Mouse (Mus musculus) limb, embryonic 12.5 days (tissue): ENCODE measurements at regions not wholly inside any gene's neighbourhood (a gene's known extent, or its start where the extent isn't known, plus 50 kb on each side); places are given as distances from the start of the nearest gene placed in this dataset.

Source experiments
- ATAC-seq: fragments of 200-750 bp; cut with Nextera tagmentation; 2 replicates; pipeline ENCODE4 v1.8.0; 2017; ENCODE audit warnings: low read depth, moderate TSS enrichment; ENCODE audit not compliant: insufficient number of reproducible peaks, insufficient read depth, low FRiP score, low TSS enrichment
- H3K27ac ChIP-seq: fragments of 300-500 bp; sonication (generic); 2 replicates; pipeline ENCODE4 v1.5.1; 2016; ENCODE audit warnings: mild to moderate bottlenecking, moderate library complexity
- H3K27me3 ChIP-seq: fragments of 300-500 bp; sonication (generic); 2 replicates; pipeline ENCODE4 v1.6.1; 2016; ENCODE audit warnings: mild to moderate bottlenecking, moderate library complexity
- H3K36me3 ChIP-seq: fragments of 300-500 bp; sonication (generic); 2 replicates; pipeline ENCODE4 v1.6.1; 2016; ENCODE audit warnings: mild to moderate bottlenecking, moderate library complexity
- H3K4me1 ChIP-seq: fragments of 300-500 bp; sonication (generic); replicated peaks from 2 replicates; pipeline ENCODE4 v1.6.1; 2016
- H3K4me2 ChIP-seq: fragments of 300-500 bp; sonication (generic); 2 replicates; pipeline ENCODE4 v1.6.1; 2016; ENCODE audit warnings: mild to moderate bottlenecking, moderate library complexity
- H3K4me3 ChIP-seq: fragments of 300-500 bp; sonication (generic); replicated peaks from 2 replicates; pipeline ENCODE4 v1.5.1; 2016; ENCODE audit warnings: mild to moderate bottlenecking
- H3K9ac ChIP-seq: fragments of 300-500 bp; sonication (generic); replicated peaks from 2 replicates; pipeline ENCODE4 v1.6.1; 2016; ENCODE audit warnings: mild to moderate bottlenecking, moderate library complexity
- H3K9me3 ChIP-seq: fragments of 300-500 bp; sonication (generic); 2 replicates; pipeline ENCODE4 v1.6.1; 2016; ENCODE audit warnings: mild to moderate bottlenecking, moderate library complexity
- WGBS: fragments of 180-500 bp; shearing (Covaris S2); methylation state at CpG from one replicate; pipeline ENCODE4 v1.1.7; 2016; 5-methylcytosine and 5-hydroxymethylcytosine counted together

GRCm38 (mm10) chr14:25342865-25343565 is 116.0 kb upstream of the Zmiz1 start:
- H3K4me3 ChIP-seq: no peak overlapping the region
- peak overlapping the region; percentile 19; the same call in 1 of the 2 replicates for H3K4me2 ChIP-seq
- H3K4me1 ChIP-seq: peaks cover 77% of the 10 kb centered on the region
- 43% methylated on average over 4 of the region's 4 CpGs for WGBS
- no peak for ATAC-seq
- peak overlapping the region; percentile 78 for H3K27ac ChIP-seq
- H3K36me3 ChIP-seq: no peaks in the 10 kb centered on the region
- no peaks in the 10 kb centered on the region for H3K27me3 ChIP-seq
- no peaks in the 10 kb centered on the region for H3K9me3 ChIP-seq
- no peak overlapping the region for H3K9ac ChIP-seq

DNA sequence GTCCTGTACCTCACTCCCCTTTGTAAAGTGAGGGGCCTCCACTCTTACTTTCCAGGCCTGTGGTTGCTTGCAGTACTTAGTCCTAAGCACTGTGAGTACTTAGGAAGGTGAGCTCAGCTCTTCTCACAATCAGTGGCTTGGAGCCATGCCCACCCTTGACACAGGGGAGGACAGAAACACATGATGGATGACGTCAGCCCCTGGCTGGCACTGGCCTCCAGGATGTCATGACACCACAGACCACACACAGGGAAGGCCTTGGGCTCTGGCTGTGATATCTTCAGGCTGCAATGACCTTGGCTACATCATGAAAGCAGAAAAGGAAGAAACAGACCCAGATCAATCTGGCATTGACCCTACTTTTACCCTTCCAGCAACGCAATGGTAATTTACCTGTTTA is 113.0 kb upstream of the Zmiz1 start:
- Histone ChIP-seq H3K4me3 (no peak overlapping the region), H3K4me1 (peaks cover 66% of the 10 kb centered on the region), H3K9ac (no peak overlapping the region), H3K27me3 (no peaks in the 10 kb centered on the region), H3K27ac (no peak overlapping the region), H3K36me3 (no peaks in the 10 kb centered on the region), H3K4me2 (no peak overlapping the region), H3K9me3 (no peaks in the 10 kb centered on the region)
- no peak for ATAC-seq
- 43% methylated on average over 2 of the region's 2 CpGs for WGBS

GRCm38 (mm10) chr14:25346813-25347610 is 112.0 kb upstream of the Zmiz1 start:
- Histone ChIP-seq H3K4me3 (no peak overlapping the region), H3K36me3 (no peaks in the 10 kb centered on the region), H3K4me2 (no peak overlapping the region), H3K27ac (0 out of 2 replicates have a peak overlapping the region, but pooled peaks have one; percentile 4), H3K27me3 (no peaks in the 10 kb centered on the region), H3K4me1 (peaks cover 58% of the 10 kb centered on the region), H3K9ac (no peak overlapping the region), H3K9me3 (no peaks in the 10 kb centered on the region)
- no peak for ATAC-seq
- 73% methylated on average over 7 of the region's 7 CpGs for WGBS

- Histone ChIP-seq H3K27me3 (no peaks in the 10 kb centered on the region), H3K27ac (peak overlapping the region; percentile 84), H3K4me2 (no peak overlapping the region), H3K4me3 (no peak overlapping the region), H3K36me3 (no peaks in the 10 kb centered on the region), H3K4me1 (peaks cover 39% of the 10 kb centered on the region), H3K9ac (no peak overlapping the region), H3K9me3 (no peaks in the 10 kb centered on the region)
- peak; percentile 26; the same call in 1 of the 2 replicates for ATAC-seq
- 28% methylated on average over 9 of the region's 9 CpGs for WGBS
These were observed 108.6 kb upstream of the Zmiz1 start for GRCm38 (mm10) chr14:25350282-25350964.

GRCm38 (mm10) chr14:25353804-25354203 is 105.2 kb upstream of the Zmiz1 start:
- Histone ChIP-seq H3K9ac (no peak overlapping the region), H3K9me3 (no peaks in the 10 kb centered on the region)
- ATAC-seq: no peak

DNA sequence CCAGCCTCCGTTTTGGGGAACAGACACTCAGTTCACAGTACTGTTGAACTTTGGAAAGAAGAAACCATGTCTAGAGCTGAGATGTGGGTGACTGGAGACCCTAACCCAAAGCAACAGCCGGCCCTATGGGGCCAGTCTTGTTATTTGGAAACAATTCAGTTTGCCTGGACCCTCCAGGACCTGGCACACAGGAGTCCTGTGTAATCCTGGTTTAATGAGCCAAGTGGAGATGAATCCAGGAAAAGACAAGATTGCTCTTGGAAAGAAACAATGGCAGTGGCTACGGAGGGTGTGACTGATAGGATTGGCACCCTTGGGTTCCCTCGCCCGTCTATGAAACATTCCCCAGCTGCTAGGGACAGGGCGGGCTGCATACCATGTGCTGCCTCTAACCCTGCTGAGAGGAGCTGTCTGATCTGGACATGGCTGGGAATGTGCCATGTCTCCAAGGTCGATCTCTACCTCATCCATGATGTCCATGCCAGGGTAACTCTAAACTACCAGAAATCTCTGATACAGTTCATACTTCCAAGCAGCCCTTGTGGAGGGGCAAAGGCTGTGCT is 104.6 kb upstream of the Zmiz1 start:
- Histone ChIP-seq H3K4me3 (no peak overlapping the region), H3K36me3 (no peaks in the 10 kb centered on the region), H3K4me1 (peaks cover 29% of the 10 kb centered on the region), H3K27me3 (no peaks in the 10 kb centered on the region), H3K27ac (no peak overlapping the region), H3K9ac (no peak overlapping the region), H3K9me3 (no peaks in the 10 kb centered on the region), H3K4me2 (no peak overlapping the region)
- WGBS: 85% methylated on average over 7 of the region's 7 CpGs
- ATAC-seq: no peak

More at GRCm38 (mm10) chr14:25353804-25354203, 105.2 kb upstream of the Zmiz1 start:
- H3K27ac ChIP-seq: peak overlapping the region; percentile 4; the same call in 1 of the 2 replicates
- no peak overlapping the region for H3K4me3 ChIP-seq
- H3K4me2 ChIP-seq: no peak overlapping the region
- H3K4me1 ChIP-seq: peaks cover 29% of the 10 kb centered on the region
- no peaks in the 10 kb centered on the region for H3K27me3 ChIP-seq
- H3K36me3 ChIP-seq: no peaks in the 10 kb centered on the region
- WGBS: 71% methylated on average over 8 of the region's 8 CpGs

GRCm38 (mm10) chr14:25357805-25358204 is 101.2 kb upstream of the Zmiz1 start:
- no peak overlapping the region for H3K4me3 ChIP-seq
- no peaks in the 10 kb centered on the region for H3K27me3 ChIP-seq
- no peak overlapping the region for H3K4me2 ChIP-seq
- WGBS: 86% methylated on average over 9 of the region's 9 CpGs
- H3K4me1 ChIP-seq: peaks cover 10% of the 10 kb centered on the region; the same call in 1 of the 2 replicates
- no peaks in the 10 kb centered on the region for H3K36me3 ChIP-seq
- no peaks in the 10 kb centered on the region for H3K9me3 ChIP-seq
- no peak overlapping the region for H3K27ac ChIP-seq
- H3K9ac ChIP-seq: no peak overlapping the region
- no peak for ATAC-seq

DNA sequence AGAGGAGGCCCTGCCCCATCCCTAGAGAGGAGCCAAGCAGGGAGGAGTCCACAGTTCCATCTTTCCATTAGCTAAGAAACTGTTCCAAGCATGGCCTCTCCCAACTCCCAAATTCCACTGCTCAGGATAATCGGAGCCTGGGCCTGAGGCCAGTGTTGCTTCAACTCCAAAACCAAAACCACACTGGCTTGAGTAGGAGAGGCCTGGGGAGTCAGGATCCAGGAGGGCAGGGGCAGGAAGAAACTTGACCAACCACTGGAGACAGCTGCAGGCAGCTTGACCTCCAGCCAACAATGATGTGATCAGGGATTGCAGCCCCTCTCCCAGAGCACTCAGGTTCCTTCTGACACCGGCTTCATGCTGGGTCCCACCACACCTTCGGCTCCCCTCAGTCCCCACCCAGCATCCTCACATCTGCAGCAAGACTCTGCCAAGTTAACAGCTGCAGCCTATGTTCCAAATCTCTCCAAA is 99.1 kb upstream of the Zmiz1 start:
- ATAC-seq: no peak
- H3K9me3 ChIP-seq: no peaks in the 10 kb centered on the region
- H3K27me3 ChIP-seq: no peaks in the 10 kb centered on the region
- no peak overlapping the region for H3K4me3 ChIP-seq
- H3K4me1 ChIP-seq: peaks cover 4% of the 10 kb centered on the region
- no peak overlapping the region for H3K27ac ChIP-seq
- no peak overlapping the region for H3K4me2 ChIP-seq
- WGBS: 82% methylated on average over 3 of the region's 3 CpGs
- H3K36me3 ChIP-seq: no peaks in the 10 kb centered on the region
- no peak overlapping the region for H3K9ac ChIP-seq

DNA sequence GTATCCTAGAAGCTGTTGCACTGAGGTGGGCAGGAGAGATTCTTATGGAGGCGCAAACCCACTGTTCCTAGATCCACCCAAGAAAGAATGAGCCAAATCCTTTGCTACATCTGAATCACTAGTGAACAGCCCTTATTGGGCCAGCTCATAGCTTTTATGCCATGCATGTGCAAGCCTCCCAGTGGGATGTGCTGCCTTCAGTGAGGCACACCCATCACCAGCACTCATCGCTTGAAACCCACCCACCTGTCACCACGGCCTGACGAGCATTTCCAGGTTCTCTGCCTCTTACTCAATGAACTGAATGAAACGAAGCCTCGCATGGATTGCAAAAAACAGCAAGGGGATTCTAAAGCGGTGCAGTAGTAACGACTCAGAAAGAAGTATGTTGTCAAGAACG is 98.3 kb upstream of the Zmiz1 start:
- H3K4me3 ChIP-seq: no peak overlapping the region
- no peaks in the 10 kb centered on the region for H3K36me3 ChIP-seq
- WGBS: 90% methylated on average over 9 of the region's 9 CpGs
- H3K9me3 ChIP-seq: no peaks in the 10 kb centered on the region
- no peak overlapping the region for H3K27ac ChIP-seq
- no peaks in the 10 kb centered on the region for H3K27me3 ChIP-seq
- no peak overlapping the region for H3K9ac ChIP-seq
- ATAC-seq: no peak
- no peak overlapping the region for H3K4me2 ChIP-seq
- peaks cover 11% of the 10 kb centered on the region for H3K4me1 ChIP-seq

DNA sequence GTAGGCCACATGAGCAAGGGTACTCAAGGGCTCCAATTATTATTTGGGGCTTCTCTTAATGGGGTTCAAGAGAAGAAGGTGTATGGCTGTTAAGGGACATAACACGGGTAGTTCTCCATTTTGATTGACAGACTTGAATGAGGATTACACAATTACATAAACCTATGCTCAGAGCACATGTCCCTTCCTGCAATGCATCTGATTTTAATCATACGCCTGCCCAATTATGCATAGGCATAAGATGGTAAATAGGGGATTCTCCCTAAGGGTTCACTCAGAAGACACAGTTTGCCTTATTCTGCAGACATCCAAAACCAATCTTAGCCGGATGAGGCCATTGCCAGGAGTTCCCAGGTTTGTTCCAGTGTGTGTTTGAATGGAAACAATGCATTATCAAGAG is 97.9 kb upstream of the Zmiz1 start:
- Histone ChIP-seq H3K4me2 (no peak overlapping the region), H3K4me1 (peaks cover 14% of the 10 kb centered on the region), H3K27me3 (no peaks in the 10 kb centered on the region), H3K9ac (no peak overlapping the region), H3K9me3 (no peaks in the 10 kb centered on the region), H3K4me3 (no peak overlapping the region), H3K27ac (no peak overlapping the region), H3K36me3 (no peaks in the 10 kb centered on the region)
- 82% methylated on average over 3 of the region's 3 CpGs for whole genome bisulfite sequencing
- no peak for ATAC-seq

- peaks cover 17% of the 10 kb centered on the region for H3K4me1 ChIP-seq
- no peaks in the 10 kb centered on the region for H3K27me3 ChIP-seq
- no peak for ATAC-seq
- no peak overlapping the region for H3K27ac ChIP-seq
- no peak overlapping the region for H3K9ac ChIP-seq
- H3K9me3 ChIP-seq: no peaks in the 10 kb centered on the region
- no peak overlapping the region for H3K4me3 ChIP-seq
- 10% methylated on average over 1 of the region's 1 CpGs for WGBS
- no peaks in the 10 kb centered on the region for H3K36me3 ChIP-seq
- H3K4me2 ChIP-seq: no peak overlapping the region
These were observed 96.2 kb upstream of the Zmiz1 start for GRCm38 (mm10) chr14:25362771-25363170.
